ENCODE assay signal across 8 mouse cellular contexts in genomic region chr9:55546176-55547010, GRCm38 (mm10). TPM values are rescaled to one million over a fixed set of nuclear protein-coding genes. Genes with fewer than 3 reads are reported as not detected.
A peak's percentile ranks its signal among the peaks of the same experiment; 100 is the strongest.
DNase-seq lines count a peak whose midpoint lies in the region; ATAC-seq and TF ChIP-seq lines count a peak whose summit lies in the region.
"Had no signal": no experiment of that assay in that cellular context is flagged by ENCODE, and none has a peak within 500 bp of the region (broad histone marks: within the 10 kb centered on the region; RNA-seq: fewer than 3 reads in every experiment).

No protein-coding gene starts in this region.

- peak; percentile 69 for DNase-seq in ES-CJ7 (ENCODE audit: low read depth, low spot score)
- peak; percentile 61 to 70 for DNase-seq in adrenal gland, postnatal 36 days
- DNase-seq in forebrain, postnatal 0 days: peak; percentile 24
- no peak for DNase-seq in hindbrain, postnatal 0 days (ENCODE audit: low spot score)
- DNase-seq in liver, adult 2 months (ENCODE audit: extremely low read depth, low read depth, low spot score): no peak
- DNase-seq in natural killer cell, adult 2 months (ENCODE audit: low spot score in 2 of 2): peak; percentile 33 to 50
- DNase-seq in urinary bladder, adult 2 months (ENCODE audit: low spot score): peak; percentile 37

- no peak overlapping the region for H3K9ac ChIP-seq in forebrain, postnatal 0 days
- no peak overlapping the region for H3K9ac ChIP-seq in hindbrain, postnatal 0 days (replicated peaks; ENCODE audit: low read length)
- no peak overlapping the region for H3K9ac ChIP-seq in liver, adult 2 months (ENCODE audit: low read depth, low read length)

- H3K36me3 ChIP-seq in forebrain, postnatal 0 days (ENCODE audit: insufficient read depth): no peaks in the 10 kb centered on the region
- no peaks in the 10 kb centered on the region for H3K36me3 ChIP-seq in hindbrain, postnatal 0 days (ENCODE audit: insufficient read depth, low read length)
- H3K36me3 ChIP-seq in liver, adult 2 months (ENCODE audit: control insufficient read depth, insufficient read depth, low read length): no peaks in the 10 kb centered on the region

- H3K79me2 ChIP-seq in liver, adult 2 months (ENCODE audit: control insufficient read depth, insufficient read depth, low read length): no peaks in the 10 kb centered on the region

- 2% methylated on average over 63 of the region's 63 CpGs for WGBS in forebrain, postnatal 0 days
- 3% methylated on average over 63 of the region's 63 CpGs for WGBS in hindbrain, postnatal 0 days
- 7% methylated on average over 63 of the region's 63 CpGs for WGBS in liver, adult 2 months

- H3K4me2 ChIP-seq in forebrain, postnatal 0 days (ENCODE audit: low read depth): peak overlapping the region; percentile 23
- H3K4me2 ChIP-seq in hindbrain, postnatal 0 days (ENCODE audit: low read depth, low read length): peak overlapping the region; percentile 31

- no peak for TF ChIP-seq POLR2A in liver, adult 2 months (IDR thresholded peaks at IDR 0.05; ENCODE audit: extremely low read depth, insufficient read depth, low read length)

- TF ChIP-seq CTCF in forebrain, postnatal 0 days (IDR thresholded peaks at IDR 0.05; ENCODE audit: low read depth): no peak
- no peak for TF ChIP-seq CTCF in hindbrain, postnatal 0 days (IDR thresholded peaks at IDR 0.05; ENCODE audit: low read depth)
- TF ChIP-seq CTCF in liver, adult 2 months (IDR thresholded peaks at IDR 0.05; ENCODE audit: low read depth, low read length): no peak

- no peaks in the 10 kb centered on the region for H3K9me3 ChIP-seq in forebrain, postnatal 0 days (ENCODE audit: low read length)
- H3K9me3 ChIP-seq in hindbrain, postnatal 0 days (ENCODE audit: low read length): no peaks in the 10 kb centered on the region

- H3K27me3 ChIP-seq in forebrain, postnatal 0 days (ENCODE audit: insufficient read depth, low read length): peaks cover 67% of the 10 kb centered on the region
- peaks cover 62% of the 10 kb centered on the region for H3K27me3 ChIP-seq in hindbrain, postnatal 0 days (ENCODE audit: insufficient read depth, low read length)
- H3K27me3 ChIP-seq in liver, adult 2 months (ENCODE audit: control insufficient read depth, insufficient read depth, low read length): peaks cover 48% of the 10 kb centered on the region

- H3K4me3 ChIP-seq in forebrain, postnatal 0 days (ENCODE audit: low read depth, low read length): peak overlapping the region; percentile 21
- peak overlapping the region; percentile 11 for H3K4me3 ChIP-seq in hindbrain, postnatal 0 days (ENCODE audit: low read length)
- peak overlapping the region; percentile 24; the same call in 1 of the 2 replicates for H3K4me3 ChIP-seq in liver, adult 2 months (ENCODE audit: insufficient read depth, low read depth, low read length)

- no peaks in the 10 kb centered on the region; the same call in 1 of the 2 replicates for H3K4me1 ChIP-seq in forebrain, postnatal 0 days (ENCODE audit: insufficient read depth)
- H3K4me1 ChIP-seq in hindbrain, postnatal 0 days (ENCODE audit: insufficient read depth, low read length): no peaks in the 10 kb centered on the region; the same call in 1 of the 2 replicates
- peaks cover 4% of the 10 kb centered on the region for H3K4me1 ChIP-seq in liver, adult 2 months (ENCODE audit: control insufficient read depth, insufficient read depth, low read length)

- ATAC-seq in forebrain, postnatal 0 days: peak; percentile 51; the same call in 1 of the 2 replicates
- ATAC-seq in hindbrain, postnatal 0 days: peak; percentile 33; the same call in 1 of the 2 replicates

- H3K27ac ChIP-seq in forebrain, postnatal 0 days (ENCODE audit: low read depth, low read length): no peak overlapping the region
- no peak overlapping the region for H3K27ac ChIP-seq in hindbrain, postnatal 0 days
- H3K27ac ChIP-seq in liver, adult 2 months (replicated peaks; ENCODE audit: insufficient read depth, low read depth, low read length): no peak overlapping the region
- H3K27ac ChIP-seq: macrophage had no signal

RNA-seq across cellular contexts. Expression of gene Isl2, which starts 7.9 kb away (rescaled TPM):
- not detected for total RNA-seq in adrenal gland, postnatal 36 days (2021)
- total RNA-seq in forebrain, postnatal 0 days (2014; rRNA removed): not detected in 2 replicates
- polyA plus RNA-seq in forebrain, postnatal 0 days (2015; fragmentation: Nextera tagmentation; extraction: Ambion mirVana): not detected in 2 replicates
- 1.2 and 1.6 TPM in 2 replicates for total RNA-seq in hindbrain, postnatal 0 days (2014; rRNA removed)
- 0.53 and 0.95 TPM in 2 replicates for polyA plus RNA-seq in hindbrain, postnatal 0 days (2015; fragmentation: Nextera tagmentation; extraction: Ambion mirVana)
- not detected in 2 replicates for total RNA-seq in liver, adult 2 months (2014; rRNA removed)
- polyA plus RNA-seq in liver, adult 2 months (2012; rRNA removed): not detected in 2 replicates
- 0.32 and 0.37 TPM in 2 replicates for polyA plus RNA-seq in urinary bladder, adult 2 months (2012; rRNA removed)
- polyA plus RNA-seq: macrophage had no signal

RNA-seq across cellular contexts. Expression of gene Etfa, which starts 34.4 kb away (rescaled TPM):
- total RNA-seq in adrenal gland, postnatal 36 days (2021): 100 to 1,000 TPM; 418 to 565 TPM
- 11.2 and 17.9 TPM in 2 replicates for total RNA-seq in forebrain, postnatal 0 days (2014; rRNA removed)
- 94.2 and 96.0 TPM in 2 replicates for polyA plus RNA-seq in forebrain, postnatal 0 days (2015; fragmentation: Nextera tagmentation; extraction: Ambion mirVana)
- 12.5 and 17.6 TPM in 2 replicates for total RNA-seq in hindbrain, postnatal 0 days (2014; rRNA removed)
- polyA plus RNA-seq in hindbrain, postnatal 0 days (2015; fragmentation: Nextera tagmentation; extraction: Ambion mirVana): 127 and 145 TPM in 2 replicates
- 256 and 268 TPM in 2 replicates for total RNA-seq in liver, adult 2 months (2014; rRNA removed)
- 187 and 220 TPM in 2 replicates for polyA plus RNA-seq in liver, adult 2 months (2012; rRNA removed)
- 93.4 and 107 TPM in 2 replicates for polyA plus RNA-seq in urinary bladder, adult 2 months (2012; rRNA removed)

Comparison
In these comparisons a context has a peak if more than half of its experiments do, and no peak if none do; other contexts are left out.
1. DNase-seq: peak in ES-CJ7 (single experiment), adrenal gland, postnatal 36 days (2 of 2), forebrain, postnatal 0 days (single experiment), natural killer cell, adult 2 months (2 of 2) and urinary bladder, adult 2 months (single experiment); none in hindbrain, postnatal 0 days (single experiment) and liver, adult 2 months (single experiment).
2. RNA of gene Etfa, which starts 34.4 kb away (total RNA-seq): 418 to 565 TPM in adrenal gland, postnatal 36 days and 256 to 268 TPM in liver, adult 2 months; 11.2 to 17.9 TPM in forebrain, postnatal 0 days and 12.5 to 17.6 TPM in hindbrain, postnatal 0 days; every median in the first group is over 10 times any median in the second.
3. Peak in every context shown above with its lines, with median percentiles within 50 percentile points of each other: H3K4me3 ChIP-seq.